ENCODE assay signal across 18 mouse cellular contexts in genomic region chr15:99815999-99816398, GRCm38 (mm10). TPM values are rescaled to one million over a fixed set of nuclear protein-coding genes. Genes with fewer than 3 reads are reported as not detected.
DNase-seq lines count a peak whose midpoint lies in the region; ATAC-seq and TF ChIP-seq lines count a peak whose summit lies in the region.
"Had no signal": no experiment of that assay in that cellular context is flagged by ENCODE, and none has a peak within 500 bp of the region (broad histone marks: within the 10 kb centered on the region; RNA-seq: fewer than 3 reads in every experiment).

No protein-coding gene starts in this region.

- H3K36me3 ChIP-seq in forebrain, postnatal 0 days (ENCODE audit: insufficient read depth), result no peaks in the 10 kb centered on the region
- no peaks in the 10 kb centered on the region; the same call in 1 of the 2 replicates for H3K36me3 ChIP-seq in forebrain, embryonic 16.5 days (ENCODE audit: control insufficient read depth, insufficient read depth)
- peaks cover 7% of the 10 kb centered on the region for H3K36me3 ChIP-seq in liver, adult 2 months (ENCODE audit: control insufficient read depth, insufficient read depth, low read length)
- H3K36me3 ChIP-seq: midbrain, embryonic 13.5 days had no signal

- no peak overlapping the region for H3K4me3 ChIP-seq in forebrain, postnatal 0 days (ENCODE audit: low read depth, low read length)
- H3K4me3 ChIP-seq in forebrain, embryonic 16.5 days (replicated peaks; ENCODE audit: low read length), result no peak overlapping the region
- no peak overlapping the region for H3K4me3 ChIP-seq in liver, adult 2 months (ENCODE audit: insufficient read depth, low read depth, low read length)
- H3K4me3 ChIP-seq: forebrain, embryonic 12.5 days; liver, embryonic 13.5 days; midbrain, embryonic 13.5 days had no signal

- 92% methylated on average over 4 of the region's 4 CpGs for WGBS in forebrain, postnatal 0 days
- 90% methylated on average over 4 of the region's 4 CpGs for WGBS in forebrain, embryonic 16.5 days
- WGBS in liver, adult 2 months, result 97% methylated on average over 4 of the region's 4 CpGs

- DNase-seq in forebrain, postnatal 0 days, result no peak
- DNase-seq in liver, adult 2 months (ENCODE audit: extremely low read depth, low read depth, low spot score), result no peak
- DNase-seq in liver, result no peak
- DNase-seq in thymus, postnatal 4 days, result peak; percentile 21
- DNase-seq in thymus, adult 18-20 months, result no peak
- DNase-seq in frontal cortex, postnatal 25 days (ENCODE audit: low spot score in 2 of 2), result no peak
- no peak for DNase-seq in right cerebral cortex, postnatal 14 days
- DNase-seq: cerebellum, adult 2 months; heart, adult 18-20 months; kidney, adult 18-20 months; liver, embryonic 13.5 days; right cerebral cortex, postnatal 4 days; thymus, postnatal 25 days had no signal

- ATAC-seq in forebrain, postnatal 0 days, result no peak
- ATAC-seq in forebrain, embryonic 16.5 days, result no peak
- ATAC-seq: midbrain, embryonic 13.5 days had no signal

- no peaks in the 10 kb centered on the region for H3K27me3 ChIP-seq in forebrain, postnatal 0 days (ENCODE audit: insufficient read depth, low read length)
- H3K27me3 ChIP-seq in forebrain, embryonic 16.5 days (replicated peaks; ENCODE audit: control insufficient read depth, insufficient read depth, low read length), result no peaks in the 10 kb centered on the region
- no peaks in the 10 kb centered on the region for H3K27me3 ChIP-seq in liver, adult 2 months (ENCODE audit: control insufficient read depth, insufficient read depth, low read length)
- H3K27me3 ChIP-seq: embryonic facial prominence, embryonic 13.5 days; forebrain, embryonic 12.5 days; liver, embryonic 13.5 days; midbrain, embryonic 13.5 days had no signal

- no peaks in the 10 kb centered on the region for H3K9me3 ChIP-seq in forebrain, postnatal 0 days (ENCODE audit: low read length)
- H3K9me3 ChIP-seq in forebrain, embryonic 16.5 days (ENCODE audit: control insufficient read depth, low read length), result no peaks in the 10 kb centered on the region
- H3K9me3 ChIP-seq: forebrain, embryonic 12.5 days; liver, embryonic 13.5 days; midbrain, embryonic 13.5 days had no signal

- H3K9ac ChIP-seq in forebrain, postnatal 0 days, result no peak overlapping the region
- no peak overlapping the region for H3K9ac ChIP-seq in forebrain, embryonic 16.5 days (replicated peaks; ENCODE audit: low read depth, low read length)
- H3K9ac ChIP-seq in liver, adult 2 months (ENCODE audit: low read depth, low read length), result no peak overlapping the region
- H3K9ac ChIP-seq: forebrain, embryonic 12.5 days; hindbrain, embryonic 14.5 days; liver, embryonic 13.5 days; midbrain, embryonic 13.5 days had no signal

- peaks cover 17% of the 10 kb centered on the region; the same call in 1 of the 2 replicates for H3K79me2 ChIP-seq in liver, adult 2 months (ENCODE audit: control insufficient read depth, insufficient read depth, low read length)

- H3K4me1 ChIP-seq in forebrain, postnatal 0 days (ENCODE audit: insufficient read depth), result peaks cover 18% of the 10 kb centered on the region; the same call in 1 of the 2 replicates
- H3K4me1 ChIP-seq in forebrain, embryonic 16.5 days (replicated peaks; ENCODE audit: control insufficient read depth, insufficient read depth, low read length), result peaks cover 28% of the 10 kb centered on the region
- H3K4me1 ChIP-seq in liver, adult 2 months (ENCODE audit: control insufficient read depth, insufficient read depth, low read length), result peaks cover 3% of the 10 kb centered on the region
- H3K4me1 ChIP-seq: liver, embryonic 13.5 days had no signal

- no peak overlapping the region for H3K27ac ChIP-seq in forebrain, postnatal 0 days (ENCODE audit: low read depth, low read length)
- H3K27ac ChIP-seq in forebrain, embryonic 16.5 days (ENCODE audit: low read length), result no peak overlapping the region
- H3K27ac ChIP-seq in liver, adult 2 months (replicated peaks; ENCODE audit: insufficient read depth, low read depth, low read length), result no peak overlapping the region
- H3K27ac ChIP-seq: hindbrain, embryonic 14.5 days; liver, embryonic 13.5 days; midbrain, embryonic 13.5 days had no signal

- no peak overlapping the region for H3K4me2 ChIP-seq in forebrain, postnatal 0 days (ENCODE audit: low read depth)
- H3K4me2 ChIP-seq in forebrain, embryonic 16.5 days (ENCODE audit: low read length), result no peak overlapping the region
- H3K4me2 ChIP-seq: forebrain, embryonic 12.5 days; hindbrain, embryonic 14.5 days; liver, embryonic 13.5 days; midbrain, embryonic 13.5 days had no signal

- no peak for TF ChIP-seq POLR2A in liver, adult 2 months (IDR thresholded peaks at IDR 0.05; ENCODE audit: extremely low read depth, insufficient read depth, low read length)

- peak; percentile 25; the same call in 1 of the 2 replicates for TF ChIP-seq CTCF in forebrain, postnatal 0 days (IDR thresholded peaks at IDR 0.05; ENCODE audit: low read depth)
- peak; percentile 60 for TF ChIP-seq CTCF in liver, adult 2 months (IDR thresholded peaks at IDR 0.05; ENCODE audit: low read depth, low read length)

RNA-seq across cellular contexts. Expression of gene Cers5, which starts 43.3 kb away (rescaled TPM):
- total RNA-seq in forebrain, postnatal 0 days (2014; rRNA removed), result 95.7 and 99.2 TPM in 2 replicates
- 69.5 and 76.8 TPM in 2 replicates for polyA plus RNA-seq in forebrain, postnatal 0 days (2015; fragmentation: Nextera tagmentation; extraction: Ambion mirVana)
- 74.7 and 77.9 TPM in 2 replicates for polyA plus RNA-seq in forebrain, embryonic 16.5 days (2015; fragmentation: Nextera tagmentation; extraction: Ambion mirVana)
- 3.2 and 3.8 TPM in 2 replicates for total RNA-seq in liver, adult 2 months (2014; rRNA removed)
- polyA plus RNA-seq in liver, adult 2 months (2012; rRNA removed), result 1.7 and 2.0 TPM in 2 replicates

RNA-seq across cellular contexts. Expression of gene Lima1, which starts 59.3 kb away (rescaled TPM):
- 9.7 and 12.5 TPM in 2 replicates for total RNA-seq in forebrain, postnatal 0 days (2014; rRNA removed)
- polyA plus RNA-seq in forebrain, postnatal 0 days (2015; fragmentation: Nextera tagmentation; extraction: Ambion mirVana), result 8.5 and 11.8 TPM in 2 replicates
- 38.0 and 43.5 TPM in 2 replicates for polyA plus RNA-seq in forebrain, embryonic 16.5 days (2015; fragmentation: Nextera tagmentation; extraction: Ambion mirVana)
- 28.9 and 32.7 TPM in 2 replicates for total RNA-seq in liver, adult 2 months (2014; rRNA removed)
- 11.2 and 16.0 TPM in 2 replicates for polyA plus RNA-seq in liver, adult 2 months (2012; rRNA removed)

Comparison
In these comparisons a context has a peak if more than half of its experiments do, and no peak if none do; other contexts are left out.
1. RNA of gene Cers5, which starts 43.3 kb away (polyA plus RNA-seq): 74.7 to 77.9 TPM in forebrain, embryonic 16.5 days and 69.5 to 76.8 TPM in forebrain, postnatal 0 days; 1.7 to 2.0 TPM in liver, adult 2 months; every median in the first group is over 10 times any median in the second.